Mouse (Mus musculus) spleen, postnatal 0 days (tissue): Measurements from ENCODE around the gene D17H6S53E. TPM values are rescaled to one million over a fixed set of nuclear protein-coding genes. Genes with fewer than 3 reads are reported as not detected.

ENCODE experiments used
- polyA plus RNA-seq: library from polyadenylated mRNA; unstranded; fragments of >200 nt; fragmentation: Nextera tagmentation; extraction: Ambion mirVana; gene quantifications from 2 replicates; pipeline ENCODE4 v1.2.1, GENCODE M21; 2015

D17H6S53E gene
- polyA plus RNA-seq, 1 experiment from 2014 or later = 6.7 TPM

Other genes starting within 250 kb of the D17H6S53E start
- 0.99 and 1.2 TPM in 2 replicates for gene Zbtb12, start 246.9 kb upstream of the D17H6S53E start, polyA plus RNA-seq
- not detected in 2 replicates for gene Gm20547, start 244.3 kb upstream of the D17H6S53E start, polyA plus RNA-seq
- 7.5 and 11.8 TPM in 2 replicates for gene C2, start 228.1 kb upstream of the D17H6S53E start, polyA plus RNA-seq
- 26.6 and 32.9 TPM in 2 replicates for gene Ehmt2, start 227.9 kb upstream of the D17H6S53E start, polyA plus RNA-seq
- gene Slc44a4, start 211.9 kb upstream of the D17H6S53E start, polyA plus RNA-seq = 0.08 and 0.25 TPM in 2 replicates
- gene Neu1, start 195.1 kb upstream of the D17H6S53E start, polyA plus RNA-seq = 15.6 and 21.0 TPM in 2 replicates
- gene Hspa1b, start 167.1 kb upstream of the D17H6S53E start, polyA plus RNA-seq = 0.13 and 0.32 TPM in 2 replicates
- not detected in 2 replicates for gene Gm20481, start 156.5 kb upstream of the D17H6S53E start, polyA plus RNA-seq
- 1.7 and 1.8 TPM in 2 replicates for gene Hspa1a, start 154.2 kb upstream of the D17H6S53E start, polyA plus RNA-seq
- 0.23 and 0.30 TPM in 2 replicates for gene Hspa1l, start 153.7 kb upstream of the D17H6S53E start, polyA plus RNA-seq
- gene Lsm2, start 144.5 kb upstream of the D17H6S53E start, polyA plus RNA-seq = 138 and 160 TPM in 2 replicates
- gene Vars, start 125.4 kb upstream of the D17H6S53E start, polyA plus RNA-seq = 104 and 108 TPM in 2 replicates
- 0.40 and 0.49 TPM in 2 replicates for gene Vwa7, start 109.8 kb upstream of the D17H6S53E start, polyA plus RNA-seq
- 19.7 and 23.0 TPM in 2 replicates for gene Sapcd1, start 98.4 kb upstream of the D17H6S53E start, polyA plus RNA-seq
- 6.9 and 8.1 TPM in 2 replicates for gene Msh5, start 79.6 kb upstream of the D17H6S53E start, polyA plus RNA-seq
- 245 and 258 TPM in 2 replicates for gene Clic1, start 76.4 kb upstream of the D17H6S53E start, polyA plus RNA-seq
- 52.0 and 69.5 TPM in 2 replicates for gene Ddah2, start 67.3 kb upstream of the D17H6S53E start, polyA plus RNA-seq
- gene Ly6g6c, start 61.0 kb upstream of the D17H6S53E start, polyA plus RNA-seq = 0.17 TPM in 1 of 2 replicates, not detected in the other
- gene Mpig6b, start 60.2 kb upstream of the D17H6S53E start, polyA plus RNA-seq = 2.5 and 3.1 TPM in 2 replicates
- gene Ly6g6e, start 49.5 kb upstream of the D17H6S53E start, polyA plus RNA-seq = 0.23 and 0.47 TPM in 2 replicates
- 1.2 and 2.1 TPM in 2 replicates for gene Ly6g6d, start 48.3 kb upstream of the D17H6S53E start, polyA plus RNA-seq
- 1.4 and 2.2 TPM in 2 replicates for gene Ly6g6f, start 40.8 kb upstream of the D17H6S53E start, polyA plus RNA-seq
- 101 and 108 TPM in 2 replicates for gene Abhd16a, start 37.1 kb upstream of the D17H6S53E start, polyA plus RNA-seq
- not detected in 2 replicates for gene Ly6g5c, start 18.1 kb upstream of the D17H6S53E start, polyA plus RNA-seq
- 0.81 and 1.3 TPM in 2 replicates for gene Ly6g5b, start 10.9 kb upstream of the D17H6S53E start, polyA plus RNA-seq
- 19.0 and 20.3 TPM in 2 replicates for gene Gpank1, start 4.9 kb upstream of the D17H6S53E start, polyA plus RNA-seq
- gene Csnk2b, start 4.3 kb upstream of the D17H6S53E start, polyA plus RNA-seq = 191 and 199 TPM in 2 replicates
- gene Apom, start 5.7 kb downstream of the D17H6S53E start, polyA plus RNA-seq = 0.17 and 0.64 TPM in 2 replicates
- 31.2 and 32.4 TPM in 2 replicates for gene Bag6, start 8.8 kb downstream of the D17H6S53E start, polyA plus RNA-seq
- 85.1 and 90.0 TPM in 2 replicates for gene Prrc2a, start 38.5 kb downstream of the D17H6S53E start, polyA plus RNA-seq
- 36.5 and 52.2 TPM in 2 replicates for gene Aif1, start 49.7 kb downstream of the D17H6S53E start, polyA plus RNA-seq
- gene Lst1, start 62.1 kb downstream of the D17H6S53E start, polyA plus RNA-seq = 93.5 and 134 TPM in 2 replicates
- 24.4 and 36.4 TPM in 2 replicates for gene Ltb, start 68.1 kb downstream of the D17H6S53E start, polyA plus RNA-seq
- 1.7 and 2.2 TPM in 2 replicates for gene Tnf, start 75.6 kb downstream of the D17H6S53E start, polyA plus RNA-seq
- 0.17 and 0.79 TPM in 2 replicates for gene Lta, start 79.0 kb downstream of the D17H6S53E start, polyA plus RNA-seq
- gene Gm16181, start 94.5 kb downstream of the D17H6S53E start, polyA plus RNA-seq = 0.82 and 2.5 TPM in 2 replicates
- gene Atp6v1g2, start 107.3 kb downstream of the D17H6S53E start, polyA plus RNA-seq = 2.3 and 2.4 TPM in 2 replicates
- 7.3 and 8.5 TPM in 2 replicates for gene Nfkbil1, start 109.4 kb downstream of the D17H6S53E start, polyA plus RNA-seq
- gene Ddx39b, start 115.4 kb downstream of the D17H6S53E start, polyA plus RNA-seq = 195 TPM in 2 replicates
- gene H2-D1, start 136.4 kb downstream of the D17H6S53E start, polyA plus RNA-seq = 356 and 410 TPM in 2 replicates
- gene H2-Q1, start 194.0 kb downstream of the D17H6S53E start, polyA plus RNA-seq = 0.05 TPM in 1 of 2 replicates, not detected in the other
- 0.10 and 0.35 TPM in 2 replicates for gene H2-Q2, start 215.9 kb downstream of the D17H6S53E start, polyA plus RNA-seq